Mouse (Mus musculus): ENCODE measurements at regions not wholly inside any gene's neighbourhood (a gene's known extent, or its start where the extent isn't known, plus 50 kb on each side); places are given as distances from the start of the nearest gene placed in this dataset.

GRCm38 (mm10) chr2:172787203-172787944 is 152.7 kb downstream of the Bmp7 start:
- TF ChIP-seq POLR2A (IDR thresholded peaks at IDR 0.05; ENCODE audit: control insufficient read depth, extremely low read depth, insufficient read depth, low read length, poor library complexity) (no peak), CTCF (IDR thresholded peaks at IDR 0.05; ENCODE audit: borderline replicate concordance, control insufficient read depth, extremely low read depth, insufficient read depth, low read length, poor library complexity) (no peak)
- Histone ChIP-seq H3K27me3 (ENCODE audit: control insufficient read depth, insufficient read depth, low read length) (peaks cover 11% of the 10 kb centered on the region; the same call in 1 of the 2 replicates), H3K4me1 (replicated peaks; ENCODE audit: control insufficient read depth, insufficient read depth, low read length) (peaks cover 7% of the 10 kb centered on the region), H3K27ac (ENCODE audit: control insufficient read depth, insufficient read depth, low read length) (no peak overlapping the region), H3K36me3 (ENCODE audit: control insufficient read depth, insufficient read depth, low read length) (no peaks in the 10 kb centered on the region), H3K4me3 (ENCODE audit: control insufficient read depth, insufficient read depth, low read length) (no peak overlapping the region)
- no peak for DNase-seq
- WGBS: 24% methylated on average over 30 of the region's 30 CpGs

DNA sequence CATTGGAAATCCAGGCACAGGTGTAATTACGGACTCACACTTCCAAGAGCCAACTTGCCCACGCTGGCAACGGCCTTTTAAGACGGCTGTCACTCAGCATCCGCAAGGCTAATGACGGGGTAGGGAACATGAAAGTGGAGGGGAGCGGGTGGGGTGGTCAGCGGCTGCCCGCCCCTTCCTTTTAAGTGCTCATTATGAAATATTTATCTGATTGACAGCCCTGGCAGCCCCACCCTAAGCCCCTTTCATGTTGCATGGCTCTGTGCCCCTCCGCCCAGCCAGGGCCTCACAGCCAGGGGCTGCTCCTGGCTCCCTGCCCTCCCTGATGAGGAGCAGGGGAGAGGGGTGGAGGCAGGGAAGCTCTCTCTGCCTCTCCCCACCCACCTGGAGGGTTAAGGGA is 150.9 kb downstream of the Bmp7 start:
- WGBS: 28% methylated on average over 10 of the region's 10 CpGs

GRCm38 (mm10) chr2:172792555-172792954 is 147.6 kb downstream of the Bmp7 start:
- Histone ChIP-seq H3K36me3 (ENCODE audit: control insufficient read depth, insufficient read depth, low read length) (no peaks in the 10 kb centered on the region), H3K27me3 (ENCODE audit: control insufficient read depth, insufficient read depth, low read length) (peaks cover 10% of the 10 kb centered on the region; the same call in 1 of the 2 replicates), H3K4me1 (replicated peaks; ENCODE audit: control insufficient read depth, insufficient read depth, low read length) (peaks cover 35% of the 10 kb centered on the region), H3K4me3 (ENCODE audit: control insufficient read depth, insufficient read depth, low read length) (no peak overlapping the region), H3K27ac (ENCODE audit: control insufficient read depth, insufficient read depth, low read length) (no peak overlapping the region)
- WGBS: 86% methylated on average over 10 of the region's 10 CpGs
- TF ChIP-seq POLR2A (IDR thresholded peaks at IDR 0.05; ENCODE audit: control insufficient read depth, extremely low read depth, insufficient read depth, low read length, poor library complexity) (no peak), CTCF (IDR thresholded peaks at IDR 0.05; ENCODE audit: borderline replicate concordance, control insufficient read depth, extremely low read depth, insufficient read depth, low read length, poor library complexity) (no peak)
- no peak for DNase-seq

More for the DNA sequence above, 150.9 kb downstream of the Bmp7 start:
- Histone ChIP-seq H3K4me1 (replicated peaks; ENCODE audit: control insufficient read depth, insufficient read depth, low read length) (peaks cover 22% of the 10 kb centered on the region), H3K36me3 (ENCODE audit: control insufficient read depth, insufficient read depth, low read length) (no peaks in the 10 kb centered on the region), H3K4me3 (ENCODE audit: control insufficient read depth, insufficient read depth, low read length) (no peak overlapping the region), H3K27ac (ENCODE audit: control insufficient read depth, insufficient read depth, low read length) (no peak overlapping the region), H3K27me3 (ENCODE audit: control insufficient read depth, insufficient read depth, low read length) (peaks cover 11% of the 10 kb centered on the region; the same call in 1 of the 2 replicates)
- DNase-seq: no peak
- TF ChIP-seq POLR2A (IDR thresholded peaks at IDR 0.05; ENCODE audit: control insufficient read depth, extremely low read depth, insufficient read depth, low read length, poor library complexity) (no peak), CTCF (IDR thresholded peaks at IDR 0.05; ENCODE audit: borderline replicate concordance, control insufficient read depth, extremely low read depth, insufficient read depth, low read length, poor library complexity) (no peak)

- H3K27me3 ChIP-seq (ENCODE audit: control insufficient read depth, insufficient read depth, low read length): peaks cover 6% of the 10 kb centered on the region; the same call in 1 of the 2 replicates
- 35% methylated on average over 8 of the region's 8 CpGs for WGBS
- no peak overlapping the region; the same call in 1 of the 2 replicates for H3K27ac ChIP-seq (ENCODE audit: control insufficient read depth, insufficient read depth, low read length)
- H3K4me1 ChIP-seq (replicated peaks; ENCODE audit: control insufficient read depth, insufficient read depth, low read length): peaks cover 35% of the 10 kb centered on the region
- H3K4me3 ChIP-seq (ENCODE audit: control insufficient read depth, insufficient read depth, low read length): no peak overlapping the region
- H3K36me3 ChIP-seq (ENCODE audit: control insufficient read depth, insufficient read depth, low read length): no peaks in the 10 kb centered on the region
- TF ChIP-seq POLR2A (IDR thresholded peaks at IDR 0.05; ENCODE audit: control insufficient read depth, extremely low read depth, insufficient read depth, low read length, poor library complexity): no peak
- TF ChIP-seq CTCF (IDR thresholded peaks at IDR 0.05; ENCODE audit: borderline replicate concordance, control insufficient read depth, extremely low read depth, insufficient read depth, low read length, poor library complexity): no peak
- DNase-seq: peak; percentile 47
Observed at GRCm38 (mm10) chr2:172793991-172794390, 146.1 kb downstream of the Bmp7 start.

GRCm38 (mm10) chr2:172794771-172795170 is 145.3 kb downstream of the Bmp7 start:
- no peak for DNase-seq
- H3K27me3 ChIP-seq (ENCODE audit: control insufficient read depth, insufficient read depth, low read length): peaks cover 2% of the 10 kb centered on the region; the same call in 1 of the 2 replicates
- no peak overlapping the region for H3K4me3 ChIP-seq (ENCODE audit: control insufficient read depth, insufficient read depth, low read length)
- no peaks in the 10 kb centered on the region for H3K36me3 ChIP-seq (ENCODE audit: control insufficient read depth, insufficient read depth, low read length)
- H3K27ac ChIP-seq (ENCODE audit: control insufficient read depth, insufficient read depth, low read length): no peak overlapping the region
- WGBS: 85% methylated on average over 10 of the region's 10 CpGs
- TF ChIP-seq POLR2A (IDR thresholded peaks at IDR 0.05; ENCODE audit: control insufficient read depth, extremely low read depth, insufficient read depth, low read length, poor library complexity): no peak
- no peak for TF ChIP-seq CTCF (IDR thresholded peaks at IDR 0.05; ENCODE audit: borderline replicate concordance, control insufficient read depth, extremely low read depth, insufficient read depth, low read length, poor library complexity)
- peaks cover 35% of the 10 kb centered on the region for H3K4me1 ChIP-seq (replicated peaks; ENCODE audit: control insufficient read depth, insufficient read depth, low read length)

DNA sequence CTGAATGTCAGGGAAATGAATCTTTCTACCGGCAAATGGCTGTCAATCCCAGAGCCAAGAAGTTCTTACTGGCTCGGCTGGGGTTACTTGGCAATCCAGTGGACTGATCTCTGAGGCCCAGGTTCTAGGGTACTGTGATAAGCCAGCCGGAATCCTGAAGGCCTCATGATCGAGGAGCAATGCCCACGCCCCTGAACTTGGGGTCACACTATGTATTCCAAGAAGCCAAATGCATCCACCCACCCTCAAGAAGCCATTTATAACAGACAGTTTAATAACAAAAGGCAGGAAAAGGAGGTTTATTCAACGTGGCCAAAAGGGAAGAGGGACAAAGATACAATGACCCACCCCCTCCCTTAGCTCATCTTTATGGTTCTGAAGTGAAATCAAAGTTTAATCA is 144.0 kb downstream of the Bmp7 start:
- TF ChIP-seq CTCF (IDR thresholded peaks at IDR 0.05; ENCODE audit: borderline replicate concordance, control insufficient read depth, extremely low read depth, insufficient read depth, low read length, poor library complexity): no peak
- TF ChIP-seq POLR2A (IDR thresholded peaks at IDR 0.05; ENCODE audit: control insufficient read depth, extremely low read depth, insufficient read depth, low read length, poor library complexity): no peak
- WGBS: 74% methylated on average over 6 of the region's 6 CpGs
- Histone ChIP-seq H3K27ac (ENCODE audit: control insufficient read depth, insufficient read depth, low read length) (no peak overlapping the region), H3K4me3 (ENCODE audit: control insufficient read depth, insufficient read depth, low read length) (no peak overlapping the region), H3K4me1 (replicated peaks; ENCODE audit: control insufficient read depth, insufficient read depth, low read length) (peaks cover 32% of the 10 kb centered on the region), H3K36me3 (ENCODE audit: control insufficient read depth, insufficient read depth, low read length) (no peaks in the 10 kb centered on the region), H3K27me3 (ENCODE audit: control insufficient read depth, insufficient read depth, low read length) (no peaks in the 10 kb centered on the region)
- no peak for DNase-seq
